Mouse (Mus musculus) hindbrain, embryonic 14.5 days (tissue): ENCODE data around the gene Usp10. TPM values are rescaled to one million over a fixed set of nuclear protein-coding genes. Genes with fewer than 3 reads are reported as not detected.

Source experiments
- ATAC-seq: fragments of 200-750 bp; cut with Nextera tagmentation; 2 replicates; pipeline ENCODE4 v1.8.0; 2017; ENCODE audit warnings: moderate number of reproducible peaks, mild to moderate bottlenecking, moderate TSS enrichment, moderate library complexity; ENCODE audit not compliant: low FRiP score
- DNase-seq: peaks from one replicate; pipeline ENCODE4 v3.0.0-alpha.2; 2015; ENCODE audit warnings: low spot score
- H3K27ac ChIP-seq: fragments of 300-500 bp; sonication (generic); 2 replicates; pipeline ENCODE4 v1.5.1; 2014; ENCODE audit warnings: mild to moderate bottlenecking, moderate library complexity
- H3K27me3 ChIP-seq: fragments of 300-500 bp; sonication (generic); 2 replicates; pipeline ENCODE4 v1.6.1; 2014; ENCODE audit warnings: mild to moderate bottlenecking, low read length, mixed read lengths; ENCODE audit not compliant: control insufficient read depth, insufficient read depth
- H3K36me3 ChIP-seq: fragments of 300-500 bp; sonication (generic); replicated peaks from 2 replicates; pipeline ENCODE4 v1.6.1; 2014; ENCODE audit not compliant: control insufficient read depth, insufficient read depth
- H3K4me1 ChIP-seq: fragments of 300-500 bp; sonication (generic); replicated peaks from 2 replicates; pipeline ENCODE4 v1.6.1; 2014; ENCODE audit warnings: antibody characterized with exemption, low read length, mixed read lengths; ENCODE audit not compliant: control insufficient read depth, insufficient read depth
- H3K4me2 ChIP-seq: fragments of 300-500 bp; sonication (generic); replicated peaks from 2 replicates; pipeline ENCODE4 v1.6.1; 2014; ENCODE audit warnings: mild to moderate bottlenecking, moderate library complexity
- H3K4me3 ChIP-seq: fragments of 300-500 bp; sonication (generic); replicated peaks from 2 replicates; pipeline ENCODE4 v1.5.1; 2014; ENCODE audit warnings: mild to moderate bottlenecking, low read length
- H3K9ac ChIP-seq: fragments of 300-500 bp; sonication (generic); 2 replicates; pipeline ENCODE4 v1.6.1; 2014
- H3K9me3 ChIP-seq: fragments of 300-500 bp; sonication (generic); 2 replicates; pipeline ENCODE4 v1.6.1; 2016; ENCODE audit warnings: low read length; ENCODE audit not compliant: control insufficient read depth
- WGBS: fragments of 180-500 bp; shearing (Covaris S2); extraction: QIAGEN DNeasy Blood & Tissue Kit; methylation state at CpG from one replicate; pipeline ENCODE4 v1.1.7; 2014; 5-methylcytosine and 5-hydroxymethylcytosine counted together
- polyA plus RNA-seq: library from polyadenylated mRNA; unstranded; fragments of >200 nt; fragmentation: Nextera tagmentation; extraction: Ambion mirVana; gene quantifications from 2 replicates; pipeline ENCODE4 v1.2.1, GENCODE M21; 2014

The Usp10 gene
- polyA plus RNA-seq, 1 experiment from 2014 or later: 103 TPM

GRCm38 (mm10) chr8:119925428-119925827 is 15.3 kb downstream of the Usp10 start:
- H3K4me1 ChIP-seq: 0 out of 2 replicates have a peak, but pooled peaks cover under 1% of the 10 kb centered on the region
- H3K4me2 ChIP-seq: no peak overlapping the region
- no peaks in the 10 kb centered on the region for H3K27me3 ChIP-seq
- WGBS: 91% methylated on average over 4 of the region's 4 CpGs
- H3K36me3 ChIP-seq: no peaks in the 10 kb centered on the region
- no peak overlapping the region for H3K27ac ChIP-seq
- no peaks in the 10 kb centered on the region for H3K9me3 ChIP-seq
- no peak overlapping the region for H3K4me3 ChIP-seq
- ATAC-seq: no peak
- H3K9ac ChIP-seq: no peak overlapping the region
- no peak for DNase-seq

- Histone ChIP-seq H3K4me1 (peaks cover 2% of the 10 kb centered on the region; the same call in 1 of the 2 replicates), H3K27ac (no peak overlapping the region), H3K4me2 (no peak overlapping the region), H3K9me3 (no peaks in the 10 kb centered on the region), H3K4me3 (no peak overlapping the region), H3K36me3 (no peaks in the 10 kb centered on the region), H3K27me3 (no peaks in the 10 kb centered on the region), H3K9ac (no peak overlapping the region)
- DNase-seq (no peak), ATAC-seq (no peak)
- 82% methylated on average over 2 of the region's 2 CpGs for WGBS
These were observed 16.3 kb downstream of the Usp10 start for GRCm38 (mm10) chr8:119926474-119926873.

- peaks cover 4% of the 10 kb centered on the region for H3K36me3 ChIP-seq
- no peak overlapping the region for H3K4me3 ChIP-seq
- H3K4me1 ChIP-seq: peaks cover 2% of the 10 kb centered on the region; the same call in 1 of the 2 replicates
- no peaks in the 10 kb centered on the region for H3K9me3 ChIP-seq
- H3K27ac ChIP-seq: no peak overlapping the region
- DNase-seq (peak; percentile 64), ATAC-seq (no peak)
- H3K9ac ChIP-seq: no peak overlapping the region
- H3K4me2 ChIP-seq: no peak overlapping the region
- WGBS: 49% methylated on average over 6 of the region's 6 CpGs
- H3K27me3 ChIP-seq: no peaks in the 10 kb centered on the region
These were observed 17.4 kb downstream of the Usp10 start for GRCm38 (mm10) chr8:119927422-119928092.

GRCm38 (mm10) chr8:119931317-119931716 is 21.2 kb downstream of the Usp10 start:
- 82% methylated on average over 4 of the region's 4 CpGs for WGBS

GRCm38 (mm10) chr8:119933681-119934080 is 23.5 kb downstream of the Usp10 start:
- Histone ChIP-seq H3K4me3 (no peak overlapping the region), H3K9me3 (no peaks in the 10 kb centered on the region), H3K36me3 (peaks cover 50% of the 10 kb centered on the region), H3K9ac (no peak overlapping the region), H3K27ac (no peak overlapping the region), H3K27me3 (no peaks in the 10 kb centered on the region), H3K4me2 (no peak overlapping the region), H3K4me1 (peaks cover 5% of the 10 kb centered on the region; the same call in 1 of the 2 replicates)
- 96% methylated on average over 4 of the region's 4 CpGs for WGBS
- ATAC-seq: no peak
- no peak for DNase-seq

More at GRCm38 (mm10) chr8:119931317-119931716, 21.2 kb downstream of the Usp10 start:
- ATAC-seq: no peak
- peaks cover 2% of the 10 kb centered on the region; the same call in 1 of the 2 replicates for H3K4me1 ChIP-seq
- no peak overlapping the region for H3K4me3 ChIP-seq
- no peak for DNase-seq
- no peaks in the 10 kb centered on the region for H3K9me3 ChIP-seq
- H3K27ac ChIP-seq: no peak overlapping the region
- peaks cover 30% of the 10 kb centered on the region for H3K36me3 ChIP-seq
- H3K27me3 ChIP-seq: no peaks in the 10 kb centered on the region
- H3K4me2 ChIP-seq: no peak overlapping the region
- H3K9ac ChIP-seq: no peak overlapping the region

- WGBS: 87% methylated on average over 6 of the region's 6 CpGs
- H3K27ac ChIP-seq: no peak overlapping the region
These were observed 25.4 kb downstream of the Usp10 start for GRCm38 (mm10) chr8:119935541-119935940.

GRCm38 (mm10) chr8:119938481-119938880 is 28.3 kb downstream of the Usp10 start:
- 0 out of 2 replicates have a peak, but pooled peaks cover 3% of the 10 kb centered on the region for H3K4me1 ChIP-seq
- ATAC-seq: no peak
- H3K4me3 ChIP-seq: no peak overlapping the region
- DNase-seq: no peak
- H3K4me2 ChIP-seq: no peak overlapping the region
- no peak overlapping the region for H3K27ac ChIP-seq
- peaks cover 72% of the 10 kb centered on the region for H3K36me3 ChIP-seq
- 81% methylated on average over 7 of the region's 7 CpGs for WGBS
- no peaks in the 10 kb centered on the region for H3K9me3 ChIP-seq
- H3K27me3 ChIP-seq: no peaks in the 10 kb centered on the region
- no peak overlapping the region for H3K9ac ChIP-seq

More at GRCm38 (mm10) chr8:119935541-119935940, 25.4 kb downstream of the Usp10 start:
- peaks cover 3% of the 10 kb centered on the region; the same call in 1 of the 2 replicates for H3K4me1 ChIP-seq
- no peaks in the 10 kb centered on the region for H3K9me3 ChIP-seq
- H3K27me3 ChIP-seq: no peaks in the 10 kb centered on the region
- no peak for DNase-seq
- H3K36me3 ChIP-seq: peaks cover 57% of the 10 kb centered on the region
- H3K4me2 ChIP-seq: no peak overlapping the region
- H3K4me3 ChIP-seq: no peak overlapping the region
- H3K9ac ChIP-seq: no peak overlapping the region
- ATAC-seq: no peak

- H3K9ac ChIP-seq: no peak overlapping the region
- H3K4me1 ChIP-seq: 0 out of 2 replicates have a peak, but pooled peaks cover 3% of the 10 kb centered on the region
- DNase-seq: no peak
- peaks cover 70% of the 10 kb centered on the region for H3K36me3 ChIP-seq
- ATAC-seq: peak; percentile 31; the same call in 1 of the 2 replicates
- no peak overlapping the region for H3K4me3 ChIP-seq
- H3K9me3 ChIP-seq: no peaks in the 10 kb centered on the region
- no peak overlapping the region for H3K4me2 ChIP-seq
- peak overlapping the region; percentile 16; the same call in 1 of the 2 replicates for H3K27ac ChIP-seq
- H3K27me3 ChIP-seq: no peaks in the 10 kb centered on the region
- 75% methylated on average over 2 of the region's 2 CpGs for WGBS
These were observed 29.2 kb downstream of the Usp10 start for GRCm38 (mm10) chr8:119939336-119939735.

GRCm38 (mm10) chr8:119941471-119941870 is 31.3 kb downstream of the Usp10 start:
- Histone ChIP-seq H3K4me3 (no peak overlapping the region), H3K36me3 (peaks cover 69% of the 10 kb centered on the region), H3K27ac (no peak overlapping the region), H3K9ac (no peak overlapping the region), H3K4me1 (0 out of 2 replicates have a peak, but pooled peaks cover 3% of the 10 kb centered on the region), H3K4me2 (no peak overlapping the region), H3K27me3 (no peaks in the 10 kb centered on the region), H3K9me3 (no peaks in the 10 kb centered on the region)
- ATAC-seq (no peak), DNase-seq (no peak)
- 94% methylated on average over 18 of the region's 18 CpGs for WGBS
